Mouse (Mus musculus) liver, adult (tissue): ENCODE measurements at regions not wholly inside any gene's neighbourhood (a gene's known extent, or its start where the extent isn't known, plus 50 kb on each side); places are given as distances from the start of the nearest gene placed in this dataset.

Experiments used
- GATA4 ChIP-seq: IDR thresholded peaks from 2 replicates; pipeline ENCODE4 v1.6.1; 2014; ENCODE audit warnings: mild to moderate bottlenecking, low read length; ENCODE audit not compliant: insufficient replicate concordance

DNA sequence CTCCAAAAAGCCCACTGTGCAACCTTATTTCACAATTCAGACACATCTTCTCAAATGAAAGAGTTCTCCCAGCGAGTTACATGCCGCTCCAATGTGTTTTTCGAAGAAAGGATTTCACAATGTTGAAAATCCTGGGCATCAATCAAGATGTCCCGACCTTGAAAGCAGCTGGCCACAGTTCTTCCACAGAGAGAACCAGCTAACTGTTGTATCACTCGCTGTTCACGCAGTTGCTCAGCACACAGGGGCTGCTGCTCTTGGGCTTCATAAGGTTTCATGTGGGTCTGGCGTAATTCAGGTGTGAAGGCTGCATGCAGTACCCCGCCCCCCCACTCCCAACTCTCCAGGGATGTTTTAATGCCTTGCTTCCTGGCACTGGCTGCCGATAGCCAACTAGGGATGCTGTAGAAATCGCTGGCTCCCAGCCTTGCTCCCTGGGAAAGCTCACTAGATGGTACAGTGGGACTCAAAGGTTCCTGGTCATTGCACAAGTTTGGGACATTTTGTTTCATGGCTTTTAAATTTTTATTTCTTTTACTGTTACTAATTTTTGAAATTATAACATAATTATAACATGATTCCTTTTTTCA is 65.5 kb upstream of the Sash1 start:
- no peak for TF ChIP-seq GATA4

- TF ChIP-seq GATA4: no peak
These were observed 62.4 kb upstream of the Sash1 start for GRCm38 (mm10) chr10:8948227-8948626.

DNA sequence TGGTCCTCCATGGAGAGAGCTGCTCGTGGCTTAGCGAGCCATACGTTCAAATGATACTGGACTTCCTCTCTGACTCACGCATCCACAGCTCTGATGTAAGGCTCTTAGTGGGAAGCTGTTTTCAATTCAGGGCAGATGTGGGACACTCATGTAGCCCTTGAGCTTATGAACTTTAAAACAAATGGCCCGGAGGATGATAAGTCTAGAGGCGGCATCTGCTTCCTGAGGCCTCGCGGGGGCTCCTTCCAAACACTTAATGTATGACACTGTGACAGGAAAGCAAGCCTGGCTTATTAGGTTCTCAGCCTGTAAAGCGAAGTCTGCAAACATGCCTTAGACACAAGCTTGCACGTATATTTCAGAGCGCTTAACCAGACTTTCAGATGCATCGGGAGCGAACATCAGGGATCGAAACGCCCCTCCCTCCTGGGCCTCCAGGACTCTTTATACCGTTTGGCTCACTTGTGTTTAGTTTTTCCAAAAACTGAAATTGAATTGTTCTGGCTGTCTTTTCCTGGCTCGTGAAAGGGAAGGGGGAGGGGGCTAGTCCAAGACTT is 59.4 kb upstream of the Sash1 start:
- TF ChIP-seq GATA4: no peak

DNA sequence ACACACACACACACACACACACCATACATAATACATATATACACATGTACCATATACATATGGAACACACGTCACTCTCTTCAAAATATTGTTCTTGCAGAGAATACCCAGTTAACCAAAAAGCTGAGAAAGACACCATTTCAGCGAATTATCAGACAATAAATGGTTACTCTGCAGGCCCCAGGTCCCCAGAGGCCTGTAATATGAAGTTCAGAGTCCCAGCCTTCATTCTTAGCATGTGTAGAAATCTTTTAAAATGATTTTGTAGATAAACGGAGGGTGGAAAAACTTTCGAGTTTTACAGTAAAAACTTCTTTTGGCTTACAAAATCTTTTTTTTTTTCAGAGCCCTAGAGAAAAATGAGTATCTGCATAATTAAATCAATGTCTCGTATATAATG is 58.7 kb upstream of the Sash1 start:
- no peak for TF ChIP-seq GATA4

- no peak for TF ChIP-seq GATA4
These were observed 57.8 kb upstream of the Sash1 start for GRCm38 (mm10) chr10:8943698-8944097.

DNA sequence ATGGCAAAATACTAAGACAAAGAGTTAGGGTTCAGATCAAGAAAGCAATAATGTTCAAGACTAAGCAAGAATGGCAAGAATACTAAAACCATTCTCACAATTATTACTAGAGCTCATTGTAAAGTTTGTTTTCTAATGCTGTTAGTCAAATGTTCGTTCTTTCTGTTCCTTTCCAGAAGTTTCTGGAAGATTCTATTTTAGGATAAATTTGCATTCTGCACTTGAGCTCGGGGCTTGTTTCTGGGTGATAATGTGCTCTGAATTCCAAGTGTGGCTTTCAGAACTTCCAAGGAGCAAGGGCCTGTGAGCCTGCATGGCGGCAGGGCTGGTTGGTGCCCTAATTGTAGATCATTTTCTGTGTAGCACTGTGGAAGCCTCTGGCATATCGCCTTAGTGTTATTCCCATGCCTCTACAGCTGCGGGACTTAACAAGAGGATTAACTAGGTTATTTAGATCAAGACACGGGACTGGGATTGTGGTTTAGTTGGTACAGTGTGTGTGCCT is 57.1 kb upstream of the Sash1 start:
- no peak for TF ChIP-seq GATA4

DNA sequence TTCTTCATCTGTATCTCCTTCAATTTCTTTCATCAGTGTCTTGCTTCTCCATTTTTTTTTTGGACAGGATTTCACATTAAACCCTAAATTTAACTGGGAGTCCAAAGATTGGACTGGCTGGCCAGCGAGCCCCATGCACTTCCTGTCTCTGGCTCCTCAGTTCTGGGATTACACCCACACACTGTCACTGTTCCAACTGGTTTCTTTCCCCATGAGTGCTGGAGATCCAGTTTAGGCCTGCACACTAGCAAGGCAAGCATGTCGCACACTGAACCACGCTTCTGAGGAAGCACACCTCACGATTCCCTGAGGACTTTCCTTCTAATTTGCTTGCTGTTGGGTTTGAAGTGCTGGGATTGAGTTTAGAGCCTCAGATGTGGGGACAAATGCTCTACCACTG is 50.5 kb upstream of the Sash1 start:
- TF ChIP-seq GATA4: no peak
